Mouse (Mus musculus): ENCODE data around the gene Itgb7.

The Itgb7 gene

DNA sequence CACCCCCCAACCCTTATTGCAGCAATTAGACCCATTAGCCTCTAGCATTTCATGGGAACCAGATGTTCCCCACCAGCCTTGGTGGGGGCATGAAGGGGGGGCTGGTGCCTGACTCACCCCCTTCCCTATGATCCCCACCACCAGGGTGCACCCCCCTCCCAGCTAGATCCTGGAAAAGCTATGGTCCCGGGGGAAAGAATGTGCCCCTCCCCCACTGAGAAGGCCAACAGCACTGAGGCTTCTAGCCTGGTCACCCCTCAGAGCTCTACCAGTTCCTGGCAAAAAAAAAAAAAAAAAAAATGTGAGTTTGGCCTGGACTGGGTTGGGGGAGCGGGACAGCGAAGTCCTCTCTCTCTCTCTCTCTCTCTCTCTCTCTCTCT, 17.1 kb upstream of the Itgb7 start:
- peak; percentile 64 for DNase-seq (ENCODE audit: extremely low spot score)

- DNase-seq (ENCODE audit: extremely low spot score), result peak; percentile 64
Observed at GRCm38 (mm10) chr15:102248131-102248811, 16.5 kb upstream of the Itgb7 start.

- peak; percentile 83 for DNase-seq (ENCODE audit: extremely low spot score)
Observed at GRCm38 (mm10) chr15:102247252-102248130, 15.7 kb upstream of the Itgb7 start.

DNA sequence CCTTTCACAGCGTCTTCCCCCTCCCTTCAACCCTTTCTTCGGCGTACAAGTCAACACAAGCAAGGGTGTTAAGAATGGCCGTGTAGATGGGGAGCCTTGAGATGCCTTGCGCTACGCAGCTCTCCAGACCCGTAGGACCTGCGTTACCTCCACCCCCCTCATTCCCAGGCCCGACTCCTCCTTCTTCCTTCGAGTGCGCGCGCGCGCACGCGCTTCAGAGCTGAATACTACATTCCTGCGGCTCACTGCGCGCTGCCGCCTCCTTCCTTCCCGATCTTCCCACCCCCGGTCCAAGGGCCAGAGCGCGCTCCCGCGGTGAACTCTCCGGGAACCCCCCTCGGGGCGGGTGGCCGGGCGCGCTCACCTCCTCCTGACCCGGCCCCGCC, 15.1 kb upstream of the Itgb7 start:
- peak; percentile 92 for DNase-seq (ENCODE audit: extremely low spot score)

DNA sequence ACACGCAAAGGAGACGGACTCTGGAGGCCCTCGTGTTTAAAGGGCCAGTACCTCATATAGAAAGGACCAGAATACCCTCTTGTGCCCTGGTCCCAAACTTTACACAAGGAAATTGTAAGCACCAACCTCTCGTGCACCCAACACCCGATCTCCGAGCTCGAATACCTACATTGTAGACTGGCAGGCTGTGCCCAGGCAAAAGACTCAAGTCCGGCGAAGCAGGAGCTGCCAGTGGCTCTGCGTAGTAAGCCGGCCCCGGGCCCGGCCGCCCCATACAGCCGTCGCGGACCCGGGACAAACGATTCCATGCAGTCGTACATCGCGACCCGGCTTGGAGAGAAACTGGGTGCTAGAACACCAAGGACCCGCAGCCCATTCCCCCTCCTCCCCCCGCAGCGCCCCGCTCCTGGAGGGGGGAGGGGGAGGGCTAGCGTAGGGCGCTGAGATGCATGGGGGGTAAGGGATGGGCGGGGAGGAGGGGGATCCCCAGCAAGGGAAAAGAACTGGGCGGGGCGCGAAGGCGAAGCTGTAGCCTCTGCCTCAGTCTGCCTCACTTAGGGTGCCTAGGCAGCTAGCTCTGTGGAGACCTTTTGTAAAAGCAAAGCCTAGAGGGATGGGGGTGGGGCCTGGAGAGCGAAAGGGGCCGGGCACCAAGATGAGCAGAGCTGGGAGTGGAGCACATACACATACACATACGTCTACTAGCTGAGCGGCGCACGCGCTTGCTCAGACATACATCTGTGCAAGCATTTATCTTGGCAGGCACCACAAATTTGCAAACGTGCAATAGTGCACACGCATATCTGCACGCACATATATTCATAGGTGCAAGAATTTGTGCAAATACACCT, 14.4 kb upstream of the Itgb7 start:
- DNase-seq (ENCODE audit: extremely low spot score), result peak; percentile 81

DNA sequence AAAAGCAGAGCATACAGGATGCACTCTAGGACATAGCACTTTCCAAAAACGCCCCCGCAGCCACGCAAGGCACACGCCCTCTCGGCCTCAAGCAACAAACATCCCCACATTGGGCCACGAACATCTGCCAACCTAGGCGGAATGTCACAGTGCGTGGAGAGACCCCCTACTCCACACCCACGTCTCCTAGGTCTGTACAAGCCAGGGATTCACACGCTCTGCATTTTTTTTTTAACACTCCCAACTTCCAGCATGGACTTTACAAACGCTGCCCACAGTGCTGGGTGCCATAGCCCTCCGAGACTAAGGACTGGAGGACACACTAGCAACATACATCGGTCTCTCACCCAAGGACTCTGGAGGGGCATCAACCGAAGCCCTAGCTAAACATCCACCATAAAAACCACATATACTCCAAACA, 13.7 kb upstream of the Itgb7 start:
- DNase-seq (ENCODE audit: extremely low spot score), result no peak

DNA sequence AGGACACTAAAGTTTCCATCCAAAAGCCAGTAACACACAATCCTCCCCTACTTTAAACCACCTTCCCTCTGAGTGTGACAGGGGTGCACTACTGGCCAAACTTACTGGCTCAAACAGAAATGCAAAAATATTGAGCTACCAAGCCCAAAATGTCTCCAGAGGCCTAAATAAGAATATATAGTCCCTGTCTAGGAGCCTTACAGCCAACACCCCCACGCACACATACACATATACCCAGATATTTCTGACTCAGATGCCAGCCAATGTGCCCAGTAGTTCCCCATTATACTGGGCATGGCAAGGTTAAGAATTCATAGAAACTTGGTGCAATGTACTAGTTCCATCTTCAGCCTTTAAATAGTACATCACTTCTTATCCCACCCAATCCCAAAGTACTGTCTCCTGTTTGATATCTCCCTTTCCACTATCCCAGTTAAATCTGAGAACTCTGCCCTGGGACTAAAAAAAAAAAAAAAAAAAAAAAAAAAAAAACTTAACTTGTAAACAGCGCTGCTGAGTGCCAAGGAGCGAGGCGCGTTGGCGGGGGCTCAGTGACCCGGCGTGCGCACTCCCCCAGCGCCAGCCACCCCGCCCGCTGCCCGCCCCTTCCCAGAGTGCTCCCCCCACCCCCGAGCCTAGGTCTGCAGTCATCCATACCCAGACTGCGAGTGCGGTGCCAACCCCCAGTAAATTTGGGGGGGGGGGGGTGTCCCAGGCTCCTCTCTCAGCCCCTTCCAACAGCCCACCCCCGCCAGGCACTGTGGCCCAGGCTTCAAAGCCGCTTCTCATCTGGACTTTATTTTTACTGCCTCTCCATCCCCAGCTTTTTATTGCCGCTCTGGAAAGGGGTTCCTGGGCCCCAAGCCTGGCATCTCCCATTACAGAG, 12.8 kb upstream of the Itgb7 start:
- no peak for DNase-seq (ENCODE audit: extremely low spot score)

- DNase-seq (ENCODE audit: extremely low spot score), result no peak
Observed at GRCm38 (mm10) chr15:102243229-102244190, 11.8 kb upstream of the Itgb7 start.

DNA sequence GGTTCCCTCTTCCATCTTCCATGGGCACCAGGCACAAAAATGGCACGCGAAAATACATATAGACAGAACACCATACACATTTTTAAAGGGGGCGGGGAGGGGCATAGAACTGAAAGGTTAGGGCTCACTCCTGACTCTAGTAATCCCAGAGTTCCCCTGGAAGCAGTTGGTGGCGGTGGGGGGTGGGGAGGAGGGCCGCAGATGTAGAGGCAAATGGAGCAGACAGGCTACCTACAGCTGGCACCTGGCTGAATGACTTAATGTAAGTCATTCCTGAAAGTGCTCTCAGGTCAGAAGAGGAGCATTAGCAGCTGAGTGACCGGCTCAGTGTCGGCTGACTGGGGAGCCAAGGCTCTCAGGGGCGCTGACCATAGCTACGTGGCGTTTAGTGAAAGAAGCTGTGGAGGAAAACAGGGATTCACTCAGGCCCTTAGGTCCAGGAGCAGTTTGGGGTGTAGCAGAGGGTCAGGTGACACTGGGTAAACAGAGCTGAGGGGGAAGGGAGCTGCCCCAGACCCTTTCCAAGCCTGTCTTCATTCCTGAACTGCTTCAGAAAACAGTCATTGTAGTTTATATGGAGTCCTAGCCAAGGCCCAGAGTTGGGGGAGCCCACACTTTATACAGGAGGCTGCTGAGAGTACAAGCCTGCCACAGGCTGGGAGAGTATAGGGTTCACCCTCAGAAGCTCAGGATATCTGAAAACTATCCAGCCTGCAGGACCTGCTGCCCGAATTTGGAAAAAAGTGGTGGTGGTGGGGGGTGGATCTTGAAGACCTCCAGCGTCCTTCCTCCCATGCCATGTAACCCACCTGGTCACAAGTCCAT, 10.9 kb upstream of the Itgb7 start:
- no peak for DNase-seq (ENCODE audit: extremely low spot score)

GRCm38 (mm10) chr15:102240607-102241006, 8.9 kb upstream of the Itgb7 start:
- DNase-seq (ENCODE audit: extremely low spot score), result no peak

- DNase-seq (ENCODE audit: extremely low spot score), result no peak
Observed at GRCm38 (mm10) chr15:102239851-102240250, 8.1 kb upstream of the Itgb7 start.

DNA sequence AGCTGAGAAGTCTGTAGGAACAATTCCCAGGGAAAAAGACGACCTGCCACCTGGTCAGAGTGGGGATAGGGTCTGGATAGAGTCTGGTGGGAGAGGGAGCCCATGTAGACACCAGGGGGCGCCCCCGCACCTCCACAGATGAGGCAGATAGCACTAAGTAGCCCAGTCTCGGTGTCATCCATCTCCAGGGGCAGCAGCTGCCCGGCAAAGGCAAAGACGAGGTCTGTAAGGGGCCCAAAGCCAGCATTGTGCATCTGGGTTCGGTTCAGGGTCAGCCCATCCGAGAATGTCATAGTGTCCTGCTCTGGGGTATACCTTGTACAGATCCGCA, 7.5 kb upstream of the Itgb7 start:
- DNase-seq (ENCODE audit: extremely low spot score), result peak; percentile 87

DNA sequence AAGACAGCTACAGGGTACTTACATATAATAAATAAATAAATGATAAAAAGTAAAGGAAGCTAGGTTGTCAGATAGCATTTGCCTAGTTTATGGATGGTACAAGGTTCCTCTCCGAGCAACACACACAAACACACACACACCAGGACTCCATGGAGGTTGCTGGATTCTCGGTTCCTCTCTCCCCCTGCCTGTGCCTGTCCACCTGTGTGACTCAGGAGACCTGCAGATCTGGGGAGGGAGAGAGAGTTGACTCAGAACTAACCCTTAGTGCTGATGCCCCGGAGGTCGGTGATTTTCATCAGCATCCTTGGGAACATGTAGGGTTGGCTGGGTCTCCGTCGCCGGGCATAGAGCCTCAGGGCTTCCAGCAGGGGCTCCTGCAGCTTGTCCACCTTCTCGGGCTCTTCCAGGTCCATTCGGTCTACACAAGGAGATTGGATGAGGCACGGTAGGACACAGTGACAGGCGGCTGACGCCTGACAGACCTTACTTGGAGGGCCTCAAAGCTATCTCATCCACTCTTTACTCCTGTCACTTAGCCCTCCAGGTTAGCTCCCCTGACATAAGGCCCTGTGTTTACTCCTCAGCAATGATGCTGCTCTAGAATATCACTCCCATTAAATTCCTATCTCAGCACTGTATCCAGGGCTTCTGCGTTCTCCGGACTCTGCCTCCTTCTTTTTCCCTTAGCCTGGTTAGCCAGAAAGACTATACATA, 7.0 kb upstream of the Itgb7 start:
- no peak for DNase-seq (ENCODE audit: extremely low spot score)

DNA sequence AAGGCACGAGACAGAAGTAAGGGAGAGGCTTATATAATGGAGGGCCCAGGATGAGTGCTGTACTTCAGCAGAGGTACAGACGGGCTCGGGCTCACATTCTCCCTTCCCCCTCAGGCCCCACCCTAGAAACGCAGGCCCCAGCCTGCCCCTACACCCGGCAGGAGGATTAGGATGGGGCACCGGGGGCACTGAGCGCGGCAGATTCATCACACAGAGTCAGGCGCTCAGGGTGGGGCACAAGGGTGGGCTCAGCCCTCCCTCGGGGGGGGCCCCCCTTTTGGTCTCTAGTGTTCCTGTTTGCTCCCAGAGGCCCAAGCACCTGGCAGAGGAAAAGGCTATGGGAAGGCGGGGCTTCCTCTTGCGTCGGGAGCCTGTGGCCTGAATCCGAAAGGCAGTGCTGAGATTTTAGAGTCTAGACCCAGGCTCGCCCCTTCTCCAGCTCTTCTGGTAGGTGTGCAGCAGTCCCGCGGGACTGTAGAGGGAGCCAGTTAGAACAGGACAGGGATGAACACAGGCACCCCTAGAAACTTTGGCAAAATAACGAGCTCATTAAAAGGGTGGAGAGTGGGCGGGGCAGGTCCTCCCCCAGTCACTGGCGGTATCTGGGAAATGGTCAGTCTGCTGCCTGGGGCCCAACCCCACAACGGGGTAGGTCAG, 3.8 kb upstream of the Itgb7 start:
- DNase-seq (ENCODE audit: extremely low spot score), result no peak

GRCm38 (mm10) chr15:102233896-102234295, 2.2 kb upstream of the Itgb7 start:
- no peak for DNase-seq (ENCODE audit: extremely low spot score)

- DNase-seq (ENCODE audit: extremely low spot score), result no peak
Observed at GRCm38 (mm10) chr15:102232764-102233163, 1.0 kb upstream of the Itgb7 start.

DNA sequence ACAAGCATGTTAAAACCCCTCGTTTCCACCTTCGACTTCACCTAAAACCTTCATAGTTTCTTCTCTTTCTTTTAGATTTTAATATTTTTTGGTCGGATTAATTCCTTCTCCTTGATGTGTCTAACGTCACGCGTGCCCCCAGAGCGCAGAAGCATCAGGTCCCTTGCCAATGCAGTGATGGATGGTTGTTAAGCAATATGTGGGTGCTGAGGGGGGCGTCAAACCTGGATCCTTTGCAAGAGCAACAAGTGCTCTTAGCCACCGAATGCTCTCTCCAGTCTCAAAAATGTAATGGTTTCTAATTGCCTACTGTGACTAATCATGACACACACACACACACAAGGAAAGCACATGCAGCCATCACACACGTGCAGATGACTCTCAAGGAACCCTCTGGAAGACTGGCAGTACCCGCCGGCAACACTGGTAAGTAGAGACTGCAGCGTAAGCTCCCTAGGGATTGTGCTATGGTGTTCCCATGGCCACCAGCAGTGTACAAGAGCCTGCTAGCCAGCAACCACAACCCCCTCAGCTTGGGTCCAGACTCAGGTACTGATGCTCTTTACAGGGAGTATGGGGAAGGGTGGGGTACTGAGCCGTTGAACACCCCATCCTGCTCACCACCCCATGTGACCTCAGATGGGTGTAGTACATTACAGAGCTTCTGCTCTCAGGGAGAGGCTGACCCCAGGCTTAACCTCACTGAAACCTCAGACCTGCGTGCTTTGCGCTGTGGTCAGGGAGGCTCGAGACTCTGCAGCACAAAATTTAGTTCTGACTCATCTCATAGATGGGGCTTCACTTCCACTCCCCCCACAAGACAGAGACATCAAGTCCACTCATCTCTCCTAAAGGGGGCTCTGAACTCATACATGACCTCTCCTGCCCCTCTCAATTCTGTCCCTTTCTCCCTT, 1.1 kb downstream of the Itgb7 start:
- no peak for DNase-seq (ENCODE audit: extremely low spot score)

Measured in embryo, embryonic 9.5 days (tissue).